Mouse (Mus musculus) forebrain, embryonic 16.5 days (tissue): Measurements from ENCODE around the gene Spint4. TPM values are rescaled to one million over a fixed set of nuclear protein-coding genes. Genes with fewer than 3 reads are reported as not detected.
"Not testable (repeated sequence)": the region's sequence is repeated elsewhere in the genome, so short reads cannot be mapped to it uniquely, and the experiment has no call there.

Source experiments
- ATAC-seq: fragments of 200-750 bp; cut with Nextera tagmentation; 2 replicates; pipeline ENCODE4 v1.8.0; 2017; ENCODE audit warnings: mild to moderate bottlenecking, moderate library complexity
- H3K27ac ChIP-seq: fragments of 300-500 bp; sonication (generic); 2 replicates; pipeline ENCODE4 v1.5.1; 2014; ENCODE audit warnings: low read length, control low read depth
- H3K27me3 ChIP-seq: fragments of 300-500 bp; sonication (generic); replicated peaks from 2 replicates; pipeline ENCODE4 v1.6.1; 2014; ENCODE audit warnings: low read length; ENCODE audit not compliant: control insufficient read depth, insufficient read depth
- H3K36me3 ChIP-seq: fragments of 300-500 bp; sonication (generic); 2 replicates; pipeline ENCODE4 v1.6.1; 2014; ENCODE audit not compliant: control insufficient read depth, insufficient read depth
- H3K4me1 ChIP-seq: fragments of 300-500 bp; sonication (generic); replicated peaks from 2 replicates; pipeline ENCODE4 v1.6.1; 2014; ENCODE audit warnings: low read length; ENCODE audit not compliant: control insufficient read depth, insufficient read depth
- H3K4me2 ChIP-seq: fragments of 300-500 bp; sonication (generic); 2 replicates; pipeline ENCODE4 v1.6.1; 2014; ENCODE audit warnings: mild to moderate bottlenecking, low read length, control low read depth
- H3K4me3 ChIP-seq: fragments of 300-500 bp; sonication (generic); replicated peaks from 2 replicates; pipeline ENCODE4 v1.5.1; 2014; ENCODE audit warnings: mild to moderate bottlenecking, low read length, control low read depth
- H3K9ac ChIP-seq: fragments of 300-500 bp; sonication (generic); replicated peaks from 2 replicates; pipeline ENCODE4 v1.6.1; 2014; ENCODE audit warnings: low read depth, low read length, control low read depth
- H3K9me3 ChIP-seq: fragments of 300-500 bp; sonication (generic); 2 replicates; pipeline ENCODE4 v1.6.1; 2016; ENCODE audit warnings: low read length; ENCODE audit not compliant: control insufficient read depth
- WGBS: fragments of 180-500 bp; shearing (Covaris S2); extraction: QIAGEN DNeasy Blood & Tissue Kit; methylation state at CpG from one replicate; pipeline ENCODE4 v1.1.7; 2014; 5-methylcytosine and 5-hydroxymethylcytosine counted together
- polyA plus RNA-seq: library from polyadenylated mRNA; unstranded; fragments of >200 nt; fragmentation: Nextera tagmentation; extraction: Ambion mirVana; gene quantifications from 2 replicates; pipeline ENCODE4 v1.2.1, GENCODE M21; 2015

Spint4 gene
- polyA plus RNA-seq, 1 experiment from 2014 or later, result not detected

GRCm38 (mm10) chr2:164716194-164716786 lies 18.0 kb downstream of the Spint4 start:
- not testable (repeated sequence) for H3K9ac ChIP-seq, H3K9me3 ChIP-seq, ATAC-seq, H3K4me2 ChIP-seq, H3K4me1 ChIP-seq, H3K27me3 ChIP-seq, H3K4me3 ChIP-seq, H3K27ac ChIP-seq, H3K36me3 ChIP-seq
- 90% methylated on average over 18 of the region's 23 CpGs for WGBS

- Histone ChIP-seq H3K4me1 (no peaks in the 10 kb centered on the region), H3K36me3 (no peaks in the 10 kb centered on the region), H3K9me3 (no peaks in the 10 kb centered on the region), H3K9ac (no peak overlapping the region), H3K4me2 (no peak overlapping the region), H3K27me3 (no peaks in the 10 kb centered on the region), H3K27ac (no peak overlapping the region), H3K4me3 (no peak overlapping the region)
- 55% methylated on average over 4 of the region's 4 CpGs for WGBS
- ATAC-seq, result no peak
These were observed 25.0 kb downstream of the Spint4 start for GRCm38 (mm10) chr2:164723276-164723675.

GRCm38 (mm10) chr2:164725895-164726619 lies 27.8 kb downstream of the Spint4 start:
- no peak overlapping the region for H3K4me2 ChIP-seq
- no peaks in the 10 kb centered on the region for H3K36me3 ChIP-seq
- H3K9me3 ChIP-seq, result no peaks in the 10 kb centered on the region
- no peak overlapping the region for H3K9ac ChIP-seq
- no peak for ATAC-seq
- no peak overlapping the region for H3K4me3 ChIP-seq
- WGBS, result 26% methylated on average over 6 of the region's 6 CpGs
- no peak overlapping the region for H3K27ac ChIP-seq
- no peaks in the 10 kb centered on the region for H3K27me3 ChIP-seq
- no peaks in the 10 kb centered on the region for H3K4me1 ChIP-seq

GRCm38 (mm10) chr2:164731719-164732118 lies 33.4 kb downstream of the Spint4 start:
- no peaks in the 10 kb centered on the region for H3K36me3 ChIP-seq
- no peaks in the 10 kb centered on the region for H3K4me1 ChIP-seq
- no peaks in the 10 kb centered on the region for H3K9me3 ChIP-seq
- H3K4me3 ChIP-seq, result no peak overlapping the region
- H3K27me3 ChIP-seq, result no peaks in the 10 kb centered on the region
- no peak for ATAC-seq
- WGBS, result 87% methylated on average over 5 of the region's 5 CpGs
- H3K4me2 ChIP-seq, result no peak overlapping the region
- no peak overlapping the region for H3K27ac ChIP-seq
- no peak overlapping the region for H3K9ac ChIP-seq

GRCm38 (mm10) chr2:164733259-164733658 lies 35.0 kb downstream of the Spint4 start:
- no peak for ATAC-seq
- H3K9ac ChIP-seq, result no peak overlapping the region
- no peak overlapping the region for H3K4me3 ChIP-seq
- H3K4me2 ChIP-seq, result no peak overlapping the region
- no peak overlapping the region for H3K27ac ChIP-seq
- H3K4me1 ChIP-seq, result no peaks in the 10 kb centered on the region
- H3K27me3 ChIP-seq, result no peaks in the 10 kb centered on the region
- WGBS, result 87% methylated on average over 2 of the region's 2 CpGs
- H3K9me3 ChIP-seq, result no peaks in the 10 kb centered on the region
- H3K36me3 ChIP-seq, result no peaks in the 10 kb centered on the region

GRCm38 (mm10) chr2:164734839-164735238 lies 36.5 kb downstream of the Spint4 start:
- Histone ChIP-seq H3K4me1 (no peaks in the 10 kb centered on the region), H3K27me3 (no peaks in the 10 kb centered on the region), H3K4me2 (no peak overlapping the region), H3K27ac (no peak overlapping the region), H3K9me3 (no peaks in the 10 kb centered on the region), H3K36me3 (no peaks in the 10 kb centered on the region), H3K9ac (no peak overlapping the region), H3K4me3 (no peak overlapping the region)
- WGBS, result 88% methylated on average over 5 of the region's 5 CpGs
- no peak for ATAC-seq

- Histone ChIP-seq H3K9ac (no peak overlapping the region), H3K36me3 (no peaks in the 10 kb centered on the region), H3K4me2 (no peak overlapping the region), H3K4me3 (no peak overlapping the region), H3K4me1 (no peaks in the 10 kb centered on the region), H3K27me3 (no peaks in the 10 kb centered on the region), H3K27ac (no peak overlapping the region), H3K9me3 (no peaks in the 10 kb centered on the region)
- no peak for ATAC-seq
- WGBS, result 91% methylated on average over 5 of the region's 5 CpGs
These were observed 37.1 kb downstream of the Spint4 start for GRCm38 (mm10) chr2:164735446-164735845.

- no peak overlapping the region for H3K4me2 ChIP-seq
- no peak overlapping the region for H3K27ac ChIP-seq
- H3K4me1 ChIP-seq, result no peaks in the 10 kb centered on the region
- H3K4me3 ChIP-seq, result no peak overlapping the region
- H3K27me3 ChIP-seq, result no peaks in the 10 kb centered on the region
- H3K9me3 ChIP-seq, result no peaks in the 10 kb centered on the region
- H3K36me3 ChIP-seq, result no peaks in the 10 kb centered on the region
- H3K9ac ChIP-seq, result no peak overlapping the region
- no peak for ATAC-seq
- 65% methylated on average over 3 of the region's 3 CpGs for WGBS
These were observed 39.2 kb downstream of the Spint4 start for GRCm38 (mm10) chr2:164737377-164738090.

GRCm38 (mm10) chr2:164739876-164740275 lies 41.6 kb downstream of the Spint4 start:
- 0 out of 2 replicates have a peak, but pooled peaks cover 3% of the 10 kb centered on the region for H3K27me3 ChIP-seq
- WGBS, result 57% methylated on average over 7 of the region's 7 CpGs
- no peaks in the 10 kb centered on the region for H3K36me3 ChIP-seq
- no peak overlapping the region for H3K4me3 ChIP-seq
- no peak overlapping the region for H3K27ac ChIP-seq
- no peak for ATAC-seq
- H3K9me3 ChIP-seq, result no peaks in the 10 kb centered on the region
- no peak overlapping the region for H3K4me2 ChIP-seq
- H3K4me1 ChIP-seq, result peaks cover 1% of the 10 kb centered on the region
- H3K9ac ChIP-seq, result no peak overlapping the region
